Mouse (Mus musculus): ENCODE data around the gene Spata31d1b. TPM values are rescaled to one million over a fixed set of nuclear protein-coding genes. Genes with fewer than 3 reads are reported as not detected.
"Not testable (repeated sequence)": the region's sequence is repeated elsewhere in the genome, so short reads cannot be mapped to it uniquely, and the experiment has no call there.

Gene Spata31d1b
- total RNA-seq, 2 experiments from 2014 or later: not detected

- no peak for DNase-seq (ENCODE audit: low spot score in 2 of 2)
These were observed 18.1 kb upstream of the Spata31d1b start, which contains the start of gene 4921517D22Rik for GRCm38 (mm10) chr13:59694008-59694407. Gene 4921517D22Rik (minus strand): TSS chr13:59694108.

DNA sequence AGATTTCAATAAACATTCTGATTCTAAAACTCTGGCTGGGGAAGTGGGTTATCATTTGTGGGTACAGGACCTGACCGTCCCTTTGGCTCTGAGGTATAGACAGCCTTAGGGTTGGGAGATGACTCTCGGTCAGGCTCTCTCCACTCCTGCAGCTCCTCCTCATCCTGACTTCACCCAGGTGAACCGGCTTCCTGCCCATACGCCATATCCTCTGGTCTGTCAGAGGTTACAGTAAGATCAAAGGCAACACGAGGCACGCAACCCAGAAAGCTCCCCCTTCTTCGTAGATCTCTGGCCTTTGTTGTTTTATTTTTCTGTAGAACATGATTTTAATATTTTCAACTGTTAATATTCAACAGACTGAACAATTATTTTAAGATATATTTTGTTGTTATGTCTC is 16.3 kb upstream of the Spata31d1b start:
- DNase-seq (ENCODE audit: low spot score in 2 of 2): no peak

DNA sequence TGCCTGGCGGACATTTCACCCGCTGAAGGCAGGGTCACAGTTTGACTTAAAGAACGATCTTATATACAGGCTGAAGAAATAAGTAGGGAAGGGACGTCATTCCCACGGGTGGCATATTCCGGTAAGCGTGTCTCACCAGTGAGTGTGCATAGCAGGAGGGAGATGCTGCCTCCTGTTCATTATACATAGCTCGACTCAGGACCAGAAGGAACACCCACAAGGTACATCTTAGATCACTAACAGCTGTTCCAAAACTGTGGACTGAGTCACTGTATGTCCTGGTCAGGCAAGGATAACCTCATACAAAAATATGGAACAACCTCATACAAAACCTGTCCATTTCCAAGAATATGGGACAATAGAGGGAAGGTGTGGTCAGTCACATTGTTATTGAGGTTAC is 13.0 kb upstream of the Spata31d1b start:
- DNase-seq (ENCODE audit: low spot score in 2 of 2): no peak

- DNase-seq (ENCODE audit: low spot score in 2 of 2): not testable (repeated sequence)
These were observed 11.9 kb upstream of the Spata31d1b start for GRCm38 (mm10) chr13:59700137-59700536.

GRCm38 (mm10) chr13:59703514-59703913 is 8.6 kb upstream of the Spata31d1b start:
- DNase-seq (ENCODE audit: low spot score in 2 of 2): no peak

- no peak for DNase-seq (ENCODE audit: low spot score in 2 of 2)
These were observed 7.5 kb upstream of the Spata31d1b start for GRCm38 (mm10) chr13:59704562-59704961.

DNA sequence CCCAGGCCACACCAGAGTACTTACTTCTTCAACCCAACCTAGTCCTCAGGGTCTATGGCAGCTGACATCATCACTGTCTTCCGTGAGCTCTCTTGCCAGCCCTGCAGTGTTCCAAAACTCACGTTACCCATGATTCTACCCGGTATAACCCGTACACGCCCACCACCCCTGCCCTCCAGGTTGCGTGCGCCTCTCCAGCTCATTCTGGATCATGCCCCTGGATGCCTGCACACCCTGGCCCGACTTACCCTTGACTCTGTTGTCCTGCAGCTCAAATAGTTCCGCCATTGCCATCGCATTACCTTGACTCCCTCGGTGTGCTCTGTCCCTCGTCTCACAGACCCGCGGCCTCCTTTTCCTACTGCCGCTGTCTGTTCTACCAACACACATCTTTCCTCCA is 1.9 kb upstream of the Spata31d1b start, which contains the start of gene Spata31d1a:
Spata31d1a (minus strand) TSS at position 101 of the 400 bp plus-strand sequence.
- no peak for DNase-seq (ENCODE audit: low spot score in 2 of 2)

DNA sequence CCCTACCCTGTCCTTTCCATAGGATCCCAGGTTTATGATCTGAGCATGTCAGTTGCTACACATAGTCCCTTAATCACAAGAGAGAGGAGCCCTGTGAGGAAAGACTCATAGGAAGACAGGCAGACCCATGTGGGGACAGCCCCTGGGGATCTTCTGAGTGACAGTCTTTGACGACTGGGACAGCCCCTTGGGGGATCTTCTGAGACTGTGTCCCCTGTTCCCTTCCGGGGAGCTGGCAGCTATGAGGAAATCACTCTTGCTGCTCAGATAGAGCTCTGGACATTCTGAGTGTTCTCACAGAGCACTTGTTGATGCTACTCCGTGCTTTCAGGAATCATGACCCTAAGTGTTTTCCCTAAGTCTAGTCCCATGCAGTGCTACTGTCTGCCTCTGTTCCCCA is 1.6 kb downstream of the Spata31d1b start:
- DNase-seq (ENCODE audit: low spot score in 2 of 2): no peak

- DNase-seq (ENCODE audit: low spot score in 2 of 2): not testable (repeated sequence)
These were observed 6.9 kb downstream of the Spata31d1b start for GRCm38 (mm10) chr13:59718857-59719440.

GRCm38 (mm10) chr13:59719475-59719874 is 7.4 kb downstream of the Spata31d1b start:
- no peak for DNase-seq (ENCODE audit: low spot score in 2 of 2)

DNA sequence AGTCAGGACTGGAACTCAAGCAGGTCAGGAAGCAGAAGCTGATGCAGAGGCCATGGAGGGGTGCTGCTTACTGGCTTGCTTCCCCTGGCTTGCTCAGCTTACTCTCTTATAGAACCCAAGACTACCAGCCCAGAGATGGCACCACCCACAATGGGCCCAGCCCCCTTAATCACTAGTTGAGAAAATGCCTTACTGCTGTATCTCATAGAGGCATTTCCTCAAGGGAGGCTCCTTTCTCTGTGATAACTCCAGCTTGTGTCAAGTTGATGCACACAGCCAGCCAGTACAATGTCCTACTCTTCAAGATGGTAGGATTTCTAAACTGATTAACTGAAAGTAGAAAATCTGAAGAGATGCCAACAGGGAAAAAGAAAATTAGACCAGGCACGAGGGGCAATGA is 10.0 kb downstream of the Spata31d1b start:
- not testable (repeated sequence) for DNase-seq (ENCODE audit: low spot score in 2 of 2)

DNA sequence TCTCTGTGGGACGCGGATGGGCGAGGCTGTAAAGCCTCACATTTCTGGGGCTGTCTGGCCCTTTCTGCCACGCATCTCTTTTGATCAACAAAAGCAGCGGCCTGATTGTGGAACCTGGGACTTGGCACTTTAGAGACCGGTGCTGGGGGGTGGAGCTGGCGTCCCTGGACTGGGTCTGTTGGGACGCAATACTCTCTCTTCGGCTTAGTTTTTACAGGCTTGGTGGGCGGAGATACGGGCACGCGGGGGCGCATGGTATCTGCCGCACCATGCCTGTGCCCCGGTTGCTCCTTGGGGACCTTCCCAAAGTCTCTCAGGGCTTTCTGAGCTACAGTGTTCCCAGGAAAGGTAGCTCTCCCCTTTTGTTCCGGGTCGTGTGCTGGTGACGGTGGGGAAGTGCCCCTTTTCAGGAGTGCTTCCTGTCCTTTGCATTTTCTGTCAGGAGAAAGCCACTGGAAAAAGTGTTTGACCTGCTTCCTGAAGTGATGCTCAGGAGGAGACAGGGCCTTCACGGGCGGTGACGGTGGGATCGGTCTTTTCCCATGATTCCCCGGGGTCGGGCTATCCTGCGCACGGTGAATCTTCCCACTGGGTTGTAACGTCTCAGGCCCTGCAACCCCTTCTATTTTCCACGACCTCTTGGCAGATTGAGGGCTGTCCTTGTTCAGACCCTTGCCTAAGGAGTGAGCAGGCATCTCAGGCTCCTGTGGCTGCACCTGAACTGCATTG is 14.2 kb downstream of the Spata31d1b start:
- no peak for DNase-seq (ENCODE audit: low spot score in 2 of 2)

DNA sequence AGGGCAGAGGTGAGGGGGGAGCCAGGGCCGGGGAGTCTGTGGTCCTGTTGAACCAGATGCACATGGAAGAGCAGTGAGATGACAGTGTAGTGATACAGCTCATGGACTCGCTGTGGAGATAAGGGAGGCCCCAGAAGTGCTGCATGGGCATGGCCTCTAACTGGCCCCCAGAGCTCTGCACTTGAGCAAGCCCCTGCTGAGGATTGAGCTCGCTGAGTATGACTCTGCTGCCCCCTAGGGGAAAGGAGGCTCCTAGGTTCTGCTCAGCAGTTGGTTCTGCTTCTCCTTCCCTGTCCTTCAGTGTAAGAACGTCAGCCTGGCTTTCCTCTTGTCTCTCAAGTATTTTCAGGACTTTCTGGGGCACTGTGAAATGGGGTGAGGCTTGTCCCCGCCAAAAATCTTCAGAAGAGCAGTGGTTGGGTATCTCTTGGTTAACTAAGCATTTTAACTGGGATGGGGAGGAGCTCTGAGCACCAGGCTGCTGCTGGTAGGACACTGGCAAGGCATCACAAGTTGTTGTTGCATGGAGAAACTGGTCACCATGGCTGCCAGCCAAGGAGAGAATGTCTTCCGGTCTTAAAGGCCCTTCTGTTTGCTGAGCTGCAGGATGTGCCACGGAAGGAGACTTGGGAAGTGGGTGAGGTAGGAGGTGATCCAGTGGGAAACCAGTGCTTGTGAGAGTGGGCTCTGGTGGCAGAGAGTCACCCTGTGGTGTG is 16.5 kb downstream of the Spata31d1b start:
- peak; percentile 45 to 64 for DNase-seq (ENCODE audit: low spot score in 2 of 2)

GRCm38 (mm10) chr13:59731652-59732051 is 19.6 kb downstream of the Spata31d1b start, which contains the start of gene Spata31d1d:
Gene Spata31d1d (minus strand): TSS chr13:59731752.
- DNase-seq (ENCODE audit: low spot score in 2 of 2): no peak

GRCm38 (mm10) chr13:59733936-59734335 is 21.9 kb downstream of the Spata31d1b start:
- no peak for DNase-seq (ENCODE audit: low spot score in 2 of 2)

DNA sequence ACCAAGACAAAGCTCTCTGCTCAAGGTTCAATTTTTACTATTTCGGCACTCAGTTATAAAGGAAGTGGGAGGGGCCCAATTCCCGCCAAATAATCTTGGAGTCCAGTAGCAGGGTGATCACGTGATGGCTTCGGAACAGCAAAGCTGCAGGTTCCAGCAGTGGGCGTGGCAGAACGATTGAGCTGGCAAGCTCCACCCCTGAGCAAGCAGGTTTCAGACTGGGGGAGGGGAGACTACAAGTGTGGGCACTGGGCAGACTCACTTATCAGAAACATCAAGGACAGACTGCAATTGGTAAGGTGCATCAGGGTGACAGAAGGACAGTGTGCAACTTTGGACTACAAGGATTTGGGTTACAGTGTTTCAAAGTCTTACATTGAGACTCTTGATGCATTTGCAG is 22.3 kb downstream of the Spata31d1b start:
- DNase-seq (ENCODE audit: low spot score in 2 of 2): not testable (repeated sequence)

- no peak for DNase-seq (ENCODE audit: low spot score in 2 of 2)
These were observed 23.1 kb downstream of the Spata31d1b start for GRCm38 (mm10) chr13:59735190-59735589.

GRCm38 (mm10) chr13:59738455-59738854 is 26.4 kb downstream of the Spata31d1b start:
- DNase-seq (ENCODE audit: low spot score in 2 of 2): no peak

DNA sequence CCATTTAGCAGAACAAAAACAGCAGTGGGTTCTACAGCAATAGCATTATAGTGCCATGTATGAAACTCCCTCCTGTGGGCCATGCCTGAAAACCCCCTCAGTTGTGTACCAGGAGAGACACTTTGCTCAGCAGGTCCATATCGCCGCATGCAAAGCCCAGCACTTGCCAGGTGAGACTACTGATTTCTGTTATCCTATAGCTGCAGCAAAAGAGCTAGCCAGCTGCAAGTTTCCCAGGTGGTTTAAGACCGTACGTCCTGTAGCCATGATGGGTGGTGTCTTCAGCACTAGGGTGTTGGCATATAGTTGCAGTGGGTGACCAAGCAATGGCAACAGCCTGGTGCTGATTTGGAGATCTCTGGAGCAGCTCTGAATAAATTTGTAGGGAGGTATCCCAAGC is 27.3 kb downstream of the Spata31d1b start:
- no peak for DNase-seq (ENCODE audit: low spot score in 2 of 2)

- DNase-seq (ENCODE audit: low spot score in 2 of 2): peak in 1 of 2 experiments; percentile 29
These were observed 29.0 kb downstream of the Spata31d1b start for GRCm38 (mm10) chr13:59741096-59741495.

DNA sequence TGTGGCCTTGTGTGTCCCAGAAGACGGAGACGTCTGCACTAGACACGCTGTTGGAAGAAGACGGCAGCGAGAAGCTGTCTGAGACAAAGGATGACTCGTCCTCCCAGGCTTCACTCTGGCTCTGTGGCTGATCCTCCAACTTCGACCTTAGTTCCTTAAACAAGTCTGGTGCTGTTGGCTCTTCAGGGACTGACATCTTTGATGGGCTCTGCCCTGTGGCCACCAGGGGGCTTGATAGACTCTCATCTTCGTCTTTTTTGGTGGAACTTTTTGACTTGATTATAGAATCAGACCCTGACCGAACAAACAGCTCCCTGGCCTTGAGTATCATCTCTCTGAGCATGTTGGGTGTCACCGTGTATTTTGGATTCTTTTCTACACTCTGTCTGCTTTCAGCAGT is 29.6 kb downstream of the Spata31d1b start:
- no peak for DNase-seq (ENCODE audit: low spot score in 2 of 2)

GRCm38 (mm10) chr13:59745462-59745861 is 33.4 kb downstream of the Spata31d1b start:
- DNase-seq (ENCODE audit: low spot score in 2 of 2): no peak
